Mouse (Mus musculus) ES-E14 (cell line): ENCODE measurements at regions not wholly inside any gene's neighbourhood (a gene's known extent, or its start where the extent isn't known, plus 50 kb on each side); places are given as distances from the start of the nearest gene placed in this dataset.

ENCODE experiments used
- HCFC1 ChIP-seq: IDR thresholded peaks from 2 replicates; pipeline ENCODE4 v1.6.1; 2012; ENCODE audit warnings: low read length, inconsistent platforms, borderline replicate concordance; ENCODE audit not compliant: insufficient read depth
- MAFK ChIP-seq: IDR thresholded peaks from 2 replicates; pipeline ENCODE4 v1.6.1; 2014; ENCODE audit warnings: mild to moderate bottlenecking, low read depth, low read length, inconsistent platforms; ENCODE audit not compliant: insufficient read depth
- ZC3H11A ChIP-seq: IDR thresholded peaks from 2 replicates; pipeline ENCODE4 v1.6.1; 2012; ENCODE audit warnings: low read depth, mild to moderate bottlenecking, inconsistent platforms, low read length, borderline replicate concordance
- ZNF384 ChIP-seq: IDR thresholded peaks from 2 replicates; pipeline ENCODE4 v1.6.1; 2012; ENCODE audit warnings: low read depth, low read length, inconsistent platforms

- 0 out of 2 replicates have a peak, but pooled peaks have one; percentile 39 for TF ChIP-seq MAFK
- TF ChIP-seq HCFC1 = no peak
- TF ChIP-seq ZNF384 = no peak
- TF ChIP-seq ZC3H11A = no peak
These were observed 166.6 kb downstream of the Phlda1 start for GRCm38 (mm10) chr10:111672454-111673316.
